Mouse (Mus musculus): ENCODE results near the gene Nudt3. TPM values are rescaled to one million over a fixed set of nuclear protein-coding genes. Genes with fewer than 3 reads are reported as not detected.
"Not testable (repeated sequence)": the region's sequence is repeated elsewhere in the genome, so short reads cannot be mapped to it uniquely, and the experiment has no call there.

The Nudt3 gene
- polyA plus RNA-seq, 1 experiment from 2014 or later, result 34.4 TPM

- Histone ChIP-seq H3K27ac (ENCODE audit: low read depth) (peak within 1 kb of the TSS; percentile 91; the same call in 1 of the 2 replicates), H3K9ac (peak within 1 kb of the TSS; percentile 16; the same call in 1 of the 2 replicates), H3K36me3 (ENCODE audit: insufficient read depth) (peaks cover 30% of the 10 kb centered on the region), H3K27me3 (ENCODE audit: insufficient read depth, low read length) (no peaks in the 10 kb centered on the region), H3K4me2 (peak within 1 kb of the TSS; percentile 88), H3K9me3 (ENCODE audit: low read depth, low read length) (no peaks in the 10 kb centered on the region), H3K4me3 (ENCODE audit: low read depth, low read length) (peak within 1 kb of the TSS; percentile 99), H3K4me1 (ENCODE audit: insufficient read depth) (peaks cover 13% of the 10 kb centered on the region)
- WGBS, result 43% methylated on average over 18 of the region's 18 CpGs
- DNase-seq, result peak; percentile 55
- no peak for ATAC-seq (ENCODE audit: insufficient read depth)
- TF ChIP-seq CTCF (IDR thresholded peaks at IDR 0.05; ENCODE audit: low read depth), result no peak
Measured at GRCm38 (mm10) chr17:27636132-27637020, 13.1 kb upstream of the Nudt3 start, which contains the start of gene Rps10. Gene Rps10, minus strand, starts transcription at chr17:27636669.

DNA sequence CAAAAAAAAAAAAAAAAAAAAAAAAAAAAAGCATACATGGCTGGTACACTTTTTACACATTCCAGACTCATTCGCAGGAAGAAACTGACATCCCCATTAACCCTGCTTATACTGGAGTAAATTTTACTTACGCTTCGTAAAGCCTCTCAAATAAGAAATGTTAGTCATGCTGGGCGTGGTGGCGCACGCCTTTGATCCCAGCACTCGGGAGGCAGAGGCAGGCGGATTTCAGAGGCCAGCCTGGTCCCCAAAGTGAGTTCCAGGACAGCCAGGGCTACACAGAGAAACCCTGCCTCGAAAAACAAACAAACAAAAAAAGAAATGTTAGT lies 12.2 kb upstream of the Nudt3 start:
- 36% methylated on average over 9 of the region's 9 CpGs for WGBS
- Histone ChIP-seq H3K9ac (peak overlapping the region; percentile 98; the same call in 1 of the 2 replicates), H3K27ac (ENCODE audit: low read depth) (peak overlapping the region; percentile 91; the same call in 1 of the 2 replicates), H3K4me3 (ENCODE audit: low read depth, low read length) (peak overlapping the region; percentile 99), H3K4me2 (peak overlapping the region; percentile 88), H3K4me1 (ENCODE audit: insufficient read depth) (peaks cover 13% of the 10 kb centered on the region), H3K36me3 (ENCODE audit: insufficient read depth) (peaks cover 38% of the 10 kb centered on the region)
- not testable (repeated sequence) for H3K9me3 ChIP-seq (ENCODE audit: low read depth, low read length); ATAC-seq (ENCODE audit: insufficient read depth); DNase-seq; H3K27me3 ChIP-seq (ENCODE audit: insufficient read depth, low read length)

DNA sequence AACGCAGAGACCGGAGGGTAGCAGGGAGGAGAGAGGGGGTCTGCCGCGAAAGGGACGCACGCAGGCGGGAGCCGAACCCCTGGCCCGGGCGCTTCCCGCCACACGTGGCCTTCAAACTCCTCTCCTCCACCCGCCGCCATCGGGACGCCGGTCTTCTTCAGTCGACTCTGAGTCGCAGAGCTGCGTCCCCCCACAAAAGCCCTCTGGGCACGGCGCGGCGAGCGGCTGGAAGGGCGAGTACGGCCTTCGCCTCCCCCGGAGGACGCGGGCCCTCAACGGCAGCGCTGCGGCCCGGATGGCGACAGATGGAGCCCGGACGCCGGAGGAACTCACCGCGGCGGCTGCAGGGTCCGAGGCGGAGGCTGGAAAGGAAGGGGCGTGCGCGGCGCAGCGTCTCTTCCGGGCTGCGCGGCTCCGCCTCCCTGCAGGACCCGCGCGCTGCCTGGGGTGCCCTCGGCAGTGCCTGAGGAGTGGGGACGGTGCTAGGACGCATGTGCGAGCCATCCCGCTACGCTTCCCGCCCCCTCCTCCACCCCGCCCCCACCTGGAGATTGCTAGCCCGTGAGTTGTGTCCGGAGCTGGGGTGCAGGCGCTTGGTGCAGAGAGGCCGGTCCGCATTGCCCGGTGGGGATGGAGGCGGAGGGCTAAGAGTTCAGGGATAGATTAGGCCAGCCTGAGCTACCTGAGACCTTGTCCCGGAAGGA lies 11.7 kb upstream of the Nudt3 start, which contains the start of gene RPS10-NUDT3:
Gene RPS10-NUDT3 (minus strand): TSS at position 352 of the 704 bp plus-strand sequence.
- ATAC-seq (ENCODE audit: insufficient read depth), result peak; percentile 98
- Histone ChIP-seq H3K4me1 (ENCODE audit: insufficient read depth) (peaks cover 13% of the 10 kb centered on the region), H3K9ac (peak within 1 kb of the TSS; percentile 98), H3K36me3 (ENCODE audit: insufficient read depth) (peaks cover 43% of the 10 kb centered on the region), H3K27me3 (ENCODE audit: insufficient read depth, low read length) (no peaks in the 10 kb centered on the region), H3K27ac (ENCODE audit: low read depth) (peak within 1 kb of the TSS; percentile 91), H3K4me2 (peak within 1 kb of the TSS; percentile 88), H3K4me3 (ENCODE audit: low read depth, low read length) (peak within 1 kb of the TSS; percentile 99), H3K9me3 (ENCODE audit: low read depth, low read length) (no peaks in the 10 kb centered on the region)
- TF ChIP-seq CTCF (IDR thresholded peaks at IDR 0.05; ENCODE audit: low read depth), result no peak
- peak; percentile 97 for DNase-seq
- WGBS, result 0% methylated on average over 71 of the region's 72 CpGs

DNA sequence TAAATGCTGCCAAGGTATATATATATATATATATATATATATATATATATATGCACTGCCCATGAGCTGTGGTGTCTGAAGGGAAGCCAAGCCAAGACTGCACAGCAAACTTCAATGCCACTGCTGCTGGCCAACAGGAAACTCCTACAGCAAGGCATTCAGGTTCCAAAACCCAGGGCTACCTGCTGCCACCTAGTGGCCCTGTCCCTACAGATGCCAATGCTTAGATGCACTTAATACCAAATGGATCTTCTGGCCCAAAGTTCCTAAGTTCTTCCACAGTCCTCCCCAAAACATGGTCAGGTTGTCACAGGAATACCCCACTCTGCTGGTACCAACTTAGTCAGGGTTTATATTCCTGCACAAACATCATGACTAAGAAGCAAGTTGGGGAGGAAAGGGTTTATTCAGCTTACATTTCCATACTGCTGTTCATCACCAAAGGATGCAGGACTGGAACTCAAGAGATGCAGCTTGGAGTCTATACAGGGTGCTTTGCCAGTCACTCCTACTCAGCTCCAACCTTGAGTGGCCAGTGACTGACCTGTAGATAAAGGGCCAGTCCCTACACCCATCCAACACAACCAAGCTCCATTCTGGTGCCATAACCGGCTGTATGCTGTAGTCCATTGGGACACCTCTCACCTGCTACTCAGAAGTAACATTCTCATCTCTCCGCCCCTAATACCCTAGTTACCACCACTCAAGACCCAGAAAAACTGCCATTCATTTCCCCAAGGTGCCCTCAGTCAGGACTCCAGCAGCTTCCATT lies 6.1 kb upstream of the Nudt3 start:
- H3K4me2 ChIP-seq, result no peak overlapping the region
- no peaks in the 10 kb centered on the region for H3K9me3 ChIP-seq (ENCODE audit: low read depth, low read length)
- no peak overlapping the region for H3K4me3 ChIP-seq (ENCODE audit: low read depth, low read length)
- no peak overlapping the region for H3K9ac ChIP-seq
- WGBS, result 63% methylated on average over 2 of the region's 2 CpGs
- H3K4me1 ChIP-seq (ENCODE audit: insufficient read depth), result peaks cover 4% of the 10 kb centered on the region; the same call in 1 of the 2 replicates
- peak; percentile 89 for TF ChIP-seq CTCF (IDR thresholded peaks at IDR 0.05; ENCODE audit: low read depth)
- ATAC-seq (ENCODE audit: insufficient read depth) (peak; percentile 33; the same call in 1 of the 2 replicates), DNase-seq (peak; percentile 95)
- no peak overlapping the region for H3K27ac ChIP-seq (ENCODE audit: low read depth)
- peaks cover 54% of the 10 kb centered on the region for H3K36me3 ChIP-seq (ENCODE audit: insufficient read depth)
- H3K27me3 ChIP-seq (ENCODE audit: insufficient read depth, low read length), result no peaks in the 10 kb centered on the region

DNA sequence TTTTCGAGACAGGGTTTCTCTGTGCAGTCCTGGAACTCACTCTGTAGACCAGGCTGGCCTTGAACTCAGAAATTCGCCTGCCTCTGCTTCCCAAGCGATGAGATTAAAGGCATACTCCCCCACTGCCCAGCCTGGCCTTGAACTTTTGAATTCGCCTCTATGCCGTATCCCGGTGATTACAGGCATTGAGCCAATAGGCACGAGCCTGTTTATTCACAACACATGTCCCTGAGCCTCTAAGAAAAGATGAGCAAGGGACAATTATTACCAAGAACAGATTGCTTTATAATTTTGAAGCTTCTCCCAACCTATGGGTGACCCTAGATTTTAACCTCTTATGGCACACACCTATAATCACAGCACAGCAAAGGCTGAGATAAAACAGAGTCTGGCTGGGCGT lies 5.1 kb upstream of the Nudt3 start:
- no peak for ATAC-seq (ENCODE audit: insufficient read depth)
- no peak for TF ChIP-seq CTCF (IDR thresholded peaks at IDR 0.05; ENCODE audit: low read depth)
- H3K27me3 ChIP-seq (ENCODE audit: insufficient read depth, low read length), result no peaks in the 10 kb centered on the region

DNA sequence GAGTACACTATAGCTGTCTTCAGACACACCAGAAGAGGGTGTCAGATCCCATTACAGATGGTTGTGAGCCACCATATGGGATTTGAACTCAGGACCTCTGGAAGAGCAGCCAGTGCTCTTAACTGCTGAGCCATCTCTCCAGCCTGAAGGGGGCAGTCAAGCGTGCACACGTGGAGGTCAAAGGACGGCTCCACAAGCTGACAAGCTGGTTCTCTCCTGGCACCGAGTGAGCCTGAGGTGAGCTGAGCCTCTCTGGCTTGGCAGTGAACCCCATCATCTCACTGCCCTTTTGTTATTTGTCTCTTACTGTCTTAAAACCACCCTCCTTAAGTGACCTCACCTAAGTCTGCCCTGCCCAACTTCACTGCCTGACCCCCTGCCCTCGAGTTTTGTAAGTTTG lies 4.2 kb upstream of the Nudt3 start:
- Histone ChIP-seq H3K4me1 (ENCODE audit: insufficient read depth) (peaks cover 5% of the 10 kb centered on the region; the same call in 1 of the 2 replicates), H3K27ac (ENCODE audit: low read depth) (no peak overlapping the region), H3K4me3 (ENCODE audit: low read depth, low read length) (no peak overlapping the region), H3K27me3 (ENCODE audit: insufficient read depth, low read length) (no peaks in the 10 kb centered on the region), H3K36me3 (ENCODE audit: insufficient read depth) (peaks cover 35% of the 10 kb centered on the region), H3K9me3 (ENCODE audit: low read depth, low read length) (no peaks in the 10 kb centered on the region), H3K4me2 (no peak overlapping the region), H3K9ac (no peak overlapping the region)
- DNase-seq, result peak; percentile 35
- TF ChIP-seq CTCF (IDR thresholded peaks at IDR 0.05; ENCODE audit: low read depth), result peak; percentile 32; the same call in 1 of the 2 replicates
- WGBS, result 38% methylated on average over 5 of the region's 5 CpGs
- ATAC-seq (ENCODE audit: insufficient read depth), result no peak

More for the DNA sequence above, 5.1 kb upstream of the Nudt3 start:
- no peak for DNase-seq
- Histone ChIP-seq H3K9ac (no peak overlapping the region), H3K4me3 (ENCODE audit: low read depth, low read length) (no peak overlapping the region), H3K9me3 (ENCODE audit: low read depth, low read length) (no peaks in the 10 kb centered on the region), H3K4me2 (no peak overlapping the region), H3K27ac (ENCODE audit: low read depth) (no peak overlapping the region), H3K36me3 (ENCODE audit: insufficient read depth) (peaks cover 45% of the 10 kb centered on the region), H3K4me1 (ENCODE audit: insufficient read depth) (peaks cover 5% of the 10 kb centered on the region; the same call in 1 of the 2 replicates)
- WGBS, result 91% methylated on average over 8 of the region's 8 CpGs
